Mouse (Mus musculus): ENCODE measurements at regions not wholly inside any gene's neighbourhood (a gene's known extent, or its start where the extent isn't known, plus 50 kb on each side); places are given as distances from the start of the nearest gene placed in this dataset.

- TF ChIP-seq CTCF (IDR thresholded peaks at IDR 0.05; ENCODE audit: borderline replicate concordance, extremely low read depth, insufficient read depth, insufficient read length) = no peak
- TF ChIP-seq POLR2A (IDR thresholded peaks at IDR 0.05; ENCODE audit: borderline replicate concordance, extremely low read depth, insufficient read depth, insufficient read length, poor library complexity, severe bottlenecking) = no peak
- peak; percentile 72 for DNase-seq (ENCODE audit: low read depth)
Measured at GRCm38 (mm10) chr4:26767896-26768295, 421.2 kb upstream of the Manea start.

- peak; percentile 56 for DNase-seq (ENCODE audit: low read depth)
- no peak for TF ChIP-seq CTCF (IDR thresholded peaks at IDR 0.05; ENCODE audit: borderline replicate concordance, extremely low read depth, insufficient read depth, insufficient read length)
- TF ChIP-seq POLR2A (IDR thresholded peaks at IDR 0.05; ENCODE audit: borderline replicate concordance, extremely low read depth, insufficient read depth, insufficient read length, poor library complexity, severe bottlenecking) = no peak
Measured at GRCm38 (mm10) chr4:26766235-26767228, 419.8 kb upstream of the Manea start.

DNA sequence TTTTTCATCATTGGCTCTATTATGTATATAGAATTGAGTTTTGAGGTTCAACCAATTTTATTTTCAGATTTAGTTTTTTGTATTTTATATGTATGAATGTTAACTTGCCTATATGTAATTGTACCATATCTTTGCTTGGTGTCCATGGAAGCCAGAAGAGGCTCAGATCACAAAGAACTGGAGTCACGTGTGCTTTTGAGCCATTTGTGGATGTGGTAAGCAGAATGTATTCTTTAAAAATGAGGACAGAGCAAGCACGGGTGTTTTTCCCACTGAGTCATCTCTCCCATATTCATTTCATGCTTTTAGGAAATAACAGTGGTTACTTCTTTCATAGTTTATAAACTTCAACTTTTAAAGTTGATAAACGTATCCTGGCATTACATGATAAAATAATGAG is 394.1 kb upstream of the Manea start:
- no peak for DNase-seq (ENCODE audit: low read depth)
- TF ChIP-seq POLR2A (IDR thresholded peaks at IDR 0.05; ENCODE audit: borderline replicate concordance, extremely low read depth, insufficient read depth, insufficient read length, poor library complexity, severe bottlenecking) = no peak
- TF ChIP-seq CTCF (IDR thresholded peaks at IDR 0.05; ENCODE audit: borderline replicate concordance, extremely low read depth, insufficient read depth, insufficient read length) = no peak

DNA sequence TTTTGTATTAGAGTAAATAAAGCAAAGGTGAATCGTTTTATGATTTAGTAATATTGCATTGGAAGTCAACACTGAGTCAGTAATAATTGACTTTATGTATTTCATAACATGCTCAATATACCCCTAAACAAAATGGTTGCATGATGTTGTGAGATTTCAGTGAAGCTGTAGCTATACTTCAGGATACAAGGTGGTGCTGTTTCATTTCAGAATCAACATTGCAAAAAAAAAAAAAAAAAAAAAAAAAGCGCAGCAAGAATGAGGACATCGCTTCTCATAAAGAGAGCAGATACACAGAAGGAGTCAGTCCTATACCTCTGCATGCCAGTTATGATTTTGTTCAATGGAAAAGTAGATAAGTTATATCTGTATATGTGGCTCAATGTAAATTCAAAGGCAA is 389.7 kb upstream of the Manea start:
- no peak for TF ChIP-seq POLR2A (IDR thresholded peaks at IDR 0.05; ENCODE audit: borderline replicate concordance, extremely low read depth, insufficient read depth, insufficient read length, poor library complexity, severe bottlenecking)
- TF ChIP-seq CTCF (IDR thresholded peaks at IDR 0.05; ENCODE audit: borderline replicate concordance, extremely low read depth, insufficient read depth, insufficient read length) = no peak
- peak; percentile 24 for DNase-seq (ENCODE audit: low read depth)

GRCm38 (mm10) chr4:26714437-26714836 is 367.7 kb upstream of the Manea start:
- DNase-seq (ENCODE audit: low read depth) = peak; percentile 36

DNA sequence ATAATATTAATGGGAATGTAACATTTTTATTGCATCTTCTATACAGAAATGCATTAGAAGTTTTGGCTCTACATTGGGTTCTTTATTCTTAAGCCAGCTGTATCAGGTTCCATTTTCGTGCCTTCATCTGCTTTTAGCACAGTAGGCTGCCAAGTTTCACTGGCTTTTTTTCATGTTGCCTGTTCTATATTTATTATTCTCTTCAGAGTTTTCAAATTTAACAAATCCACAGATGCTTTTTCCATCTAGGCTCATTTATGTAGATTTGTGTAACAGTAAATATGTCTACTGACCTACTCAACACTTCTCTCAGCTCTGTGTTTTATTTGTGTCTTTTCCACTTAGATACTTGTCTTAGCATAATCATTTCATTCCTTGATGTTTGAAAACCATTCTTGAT is 363.3 kb upstream of the Manea start:
- DNase-seq (ENCODE audit: low read depth) = no peak
- TF ChIP-seq CTCF (IDR thresholded peaks at IDR 0.05; ENCODE audit: borderline replicate concordance, extremely low read depth, insufficient read depth, insufficient read length) (no peak), POLR2A (IDR thresholded peaks at IDR 0.05; ENCODE audit: borderline replicate concordance, extremely low read depth, insufficient read depth, insufficient read length, poor library complexity, severe bottlenecking) (no peak)

More at GRCm38 (mm10) chr4:26714437-26714836, 367.7 kb upstream of the Manea start:
- TF ChIP-seq POLR2A (IDR thresholded peaks at IDR 0.05; ENCODE audit: borderline replicate concordance, extremely low read depth, insufficient read depth, insufficient read length, poor library complexity, severe bottlenecking) = no peak

DNA sequence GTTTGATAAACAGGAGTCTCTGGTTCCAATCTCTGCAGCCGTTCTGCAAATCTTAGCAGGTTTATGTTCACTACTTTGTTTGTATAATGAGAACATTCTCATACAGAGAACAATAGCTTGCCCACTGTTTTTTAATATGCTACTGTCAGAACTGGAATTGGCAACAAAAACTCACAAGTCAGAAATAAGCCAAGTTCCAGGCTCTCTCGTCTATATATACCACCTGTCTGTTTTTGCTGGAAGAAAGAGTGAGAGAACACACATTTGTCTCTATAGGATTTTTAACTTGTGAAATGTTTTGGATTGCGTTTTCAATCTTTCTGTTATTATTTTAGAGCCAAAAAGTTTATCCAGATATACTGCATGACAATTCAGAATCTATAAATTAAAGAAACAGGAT is 349.3 kb upstream of the Manea start:
- TF ChIP-seq POLR2A (IDR thresholded peaks at IDR 0.05; ENCODE audit: borderline replicate concordance, extremely low read depth, insufficient read depth, insufficient read length, poor library complexity, severe bottlenecking) (no peak), CTCF (IDR thresholded peaks at IDR 0.05; ENCODE audit: borderline replicate concordance, extremely low read depth, insufficient read depth, insufficient read length) (no peak)

More for the DNA sequence above, 349.3 kb upstream of the Manea start:
- peak; percentile 25 for DNase-seq (ENCODE audit: low read depth)
